ENCODE assay signal across 14 mouse cellular contexts in genomic region chr6:120854413-120854812, GRCm38 (mm10). TPM values are rescaled to one million over a fixed set of nuclear protein-coding genes. Genes with fewer than 3 reads are reported as not detected.
A peak's percentile ranks its signal among the peaks of the same experiment; 100 is the strongest.
DNase-seq lines count a peak whose midpoint lies in the region; ATAC-seq lines count a peak whose summit lies in the region.
"Had no signal": no experiment of that assay in that cellular context is flagged by ENCODE, and none has a peak within 500 bp of the region (broad histone marks: within the 10 kb centered on the region; RNA-seq: fewer than 3 reads in every experiment).

No protein-coding gene starts in this region.

- H3K4me1 ChIP-seq in kidney, embryonic 16.5 days (ENCODE audit: insufficient read depth, low read length), result 0 out of 2 replicates have a peak, but pooled peaks cover 4% of the 10 kb centered on the region
- H3K4me1 ChIP-seq in heart, embryonic 15.5 days (replicated peaks), result peaks cover 18% of the 10 kb centered on the region
- H3K4me1 ChIP-seq in liver, embryonic 16.5 days (ENCODE audit: control insufficient read depth, low read depth, low read length), result peaks cover 16% of the 10 kb centered on the region
- H3K4me1 ChIP-seq: embryonic facial prominence, embryonic 15.5 days had no signal

- no peak for ATAC-seq in kidney, embryonic 16.5 days (ENCODE audit: low FRiP score, low TSS enrichment)
- ATAC-seq in common myeloid progenitor, adult 5-6 weeks (replicated peaks; ENCODE audit: low read depth, poor library complexity, severe bottlenecking), result peak; percentile 69
- ATAC-seq in heart, embryonic 15.5 days (replicated peaks; ENCODE audit: insufficient number of reproducible peaks, insufficient read depth, low FRiP score, low read depth), result no peak
- peak; percentile 86 for ATAC-seq in liver, embryonic 16.5 days (ENCODE audit: low read depth)

- H3K4me2 ChIP-seq in kidney, embryonic 16.5 days (replicated peaks; ENCODE audit: low read depth, low read length), result no peak overlapping the region
- no peak overlapping the region for H3K4me2 ChIP-seq in heart, embryonic 15.5 days
- no peak overlapping the region for H3K4me2 ChIP-seq in liver, embryonic 16.5 days (ENCODE audit: low read depth, low read length)
- H3K4me2 ChIP-seq: embryonic facial prominence, embryonic 15.5 days; hindbrain, embryonic 13.5 days had no signal

- H3K4me3 ChIP-seq in kidney, embryonic 16.5 days (ENCODE audit: low read length), result no peak overlapping the region
- H3K4me3 ChIP-seq in heart, embryonic 15.5 days, result no peak overlapping the region
- no peak overlapping the region for H3K4me3 ChIP-seq in liver, embryonic 16.5 days (ENCODE audit: low read depth, low read length)
- H3K4me3 ChIP-seq: embryonic facial prominence, embryonic 15.5 days; hindbrain, embryonic 13.5 days had no signal

- H3K9ac ChIP-seq in kidney, embryonic 16.5 days (replicated peaks; ENCODE audit: low read length), result no peak overlapping the region
- no peak overlapping the region for H3K9ac ChIP-seq in heart, embryonic 15.5 days
- no peak overlapping the region for H3K9ac ChIP-seq in liver, embryonic 16.5 days (ENCODE audit: low read depth, low read length)
- H3K9ac ChIP-seq: embryonic facial prominence, embryonic 15.5 days; hindbrain, embryonic 13.5 days had no signal

- peaks cover 23% of the 10 kb centered on the region for H3K36me3 ChIP-seq in kidney, embryonic 16.5 days (ENCODE audit: insufficient read depth, low read length)
- peaks cover 26% of the 10 kb centered on the region for H3K36me3 ChIP-seq in heart, embryonic 15.5 days
- H3K36me3 ChIP-seq in liver, embryonic 16.5 days (ENCODE audit: control insufficient read depth, insufficient read depth), result peaks cover 18% of the 10 kb centered on the region

- H3K27ac ChIP-seq in kidney, embryonic 16.5 days (ENCODE audit: low read length), result no peak overlapping the region
- H3K27ac ChIP-seq in heart, embryonic 15.5 days, result 0 out of 2 replicates have a peak overlapping the region, but pooled peaks have one; percentile 42
- H3K27ac ChIP-seq in liver, embryonic 16.5 days (ENCODE audit: low read length), result peak overlapping the region; percentile 69
- H3K27ac ChIP-seq: embryonic facial prominence, embryonic 15.5 days; hindbrain, embryonic 13.5 days had no signal

- peaks cover 7% of the 10 kb centered on the region; the same call in 1 of the 2 replicates for H3K9me3 ChIP-seq in kidney, embryonic 16.5 days (ENCODE audit: low read length)
- H3K9me3 ChIP-seq in heart, embryonic 15.5 days (replicated peaks), result no peaks in the 10 kb centered on the region
- H3K9me3 ChIP-seq in liver, embryonic 16.5 days (replicated peaks; ENCODE audit: control insufficient read depth, low read length), result no peaks in the 10 kb centered on the region
- H3K9me3 ChIP-seq: embryonic facial prominence, embryonic 15.5 days; hindbrain, embryonic 13.5 days had no signal

- no peaks in the 10 kb centered on the region for H3K27me3 ChIP-seq in kidney, embryonic 16.5 days (ENCODE audit: insufficient read depth, low read length)
- no peaks in the 10 kb centered on the region for H3K27me3 ChIP-seq in heart, embryonic 15.5 days
- no peaks in the 10 kb centered on the region for H3K27me3 ChIP-seq in liver, embryonic 16.5 days (ENCODE audit: control insufficient read depth, insufficient read depth, low read depth, low read length)
- H3K27me3 ChIP-seq: embryonic facial prominence, embryonic 15.5 days; hindbrain, embryonic 13.5 days had no signal

- 88% methylated on average over 10 of the region's 10 CpGs for WGBS in kidney, embryonic 16.5 days
- WGBS in heart, embryonic 15.5 days, result 29% methylated on average over 10 of the region's 10 CpGs
- WGBS in liver, embryonic 16.5 days (ENCODE audit: insufficient replicate concordance), result 22% methylated on average over 10 of the region's 10 CpGs

- DNase-seq in kidney, postnatal 14 days, result peak; percentile 12
- DNase-seq in natural killer cell, adult 2 months (ENCODE audit: low spot score in 2 of 2), result no peak
- no peak for DNase-seq in frontal cortex, postnatal 36 days (ENCODE audit: low spot score in 2 of 2)
- DNase-seq in cerebellum, adult 11-12 months, result no peak
- DNase-seq: adrenal gland, postnatal 36 days; cerebellum, adult 8-10 months; kidney, postnatal 25 days; thymus, postnatal 36 days had no signal

RNA-seq across cellular contexts. Expression of gene Bcl2l13, which starts 18.4 kb away (rescaled TPM):
- 35.7 TPM in 2 replicates for polyA plus RNA-seq in kidney, embryonic 16.5 days (2015; fragmentation: Nextera tagmentation; extraction: Ambion mirVana)
- total RNA-seq in common myeloid progenitor, adult 5-6 weeks (2017), result 25.9 and 38.9 TPM in 2 replicates
- 25.9 and 29.5 TPM in 2 replicates for polyA plus RNA-seq in heart, embryonic 15.5 days (2015; fragmentation: Nextera tagmentation; extraction: Ambion mirVana)
- 34.7 and 35.7 TPM in 2 replicates for polyA plus RNA-seq in liver, embryonic 16.5 days (2015; fragmentation: Nextera tagmentation; extraction: Ambion mirVana)

RNA-seq across cellular contexts. Expression of gene Atp6v1e1, which starts 31.8 kb away (rescaled TPM):
- polyA plus RNA-seq in kidney, embryonic 16.5 days (2015; fragmentation: Nextera tagmentation; extraction: Ambion mirVana), result 176 and 188 TPM in 2 replicates
- total RNA-seq in common myeloid progenitor, adult 5-6 weeks (2017), result 62.9 and 99.9 TPM in 2 replicates
- polyA plus RNA-seq in heart, embryonic 15.5 days (2015; fragmentation: Nextera tagmentation; extraction: Ambion mirVana), result 118 and 130 TPM in 2 replicates
- polyA plus RNA-seq in liver, embryonic 16.5 days (2015; fragmentation: Nextera tagmentation; extraction: Ambion mirVana), result 171 and 172 TPM in 2 replicates

Comparison
In these comparisons a context has a peak if more than half of its experiments do, and no peak if none do; other contexts are left out.
1. ATAC-seq: peak in common myeloid progenitor, adult 5-6 weeks (single experiment) and liver, embryonic 16.5 days (single experiment); none in kidney, embryonic 16.5 days (single experiment) and heart, embryonic 15.5 days (single experiment).